Mouse (Mus musculus) liver, postnatal 0 days (tissue): ENCODE data around the gene Acbd7.

Experiments
- CTCF ChIP-seq: sonication (generic); IDR thresholded peaks from 2 replicates; pipeline ENCODE4 v1.5.1; 2016; ENCODE audit warnings: antibody characterized with exemption, low read depth
- EP300 ChIP-seq: IDR thresholded peaks from 2 replicates; pipeline ENCODE4 v1.6.1; 2016; ENCODE audit warnings: antibody characterized with exemption, low read depth, mild to moderate bottlenecking

DNA sequence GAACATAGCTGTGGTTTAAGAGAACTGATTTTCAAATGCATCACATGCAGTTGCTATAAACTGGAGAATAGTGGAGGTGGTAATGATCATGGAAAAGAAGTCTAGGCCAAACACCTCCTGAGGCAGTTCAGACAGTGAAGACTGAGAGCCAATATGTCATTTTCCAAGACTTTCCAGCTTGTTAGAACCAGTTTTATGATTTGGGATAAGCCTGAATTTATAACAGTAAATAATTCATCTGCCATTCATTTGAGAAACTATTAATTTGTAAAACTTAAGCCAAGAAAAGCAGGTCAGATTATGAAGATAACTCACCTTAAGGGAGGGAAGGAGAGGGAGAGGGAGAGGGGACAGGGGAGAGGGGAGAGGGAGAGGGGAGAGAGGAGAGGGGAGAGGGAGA is 17.2 kb downstream of the Acbd7 start:
- TF ChIP-seq CTCF (no peak), EP300 (no peak)
